Comparison of ENCODE assay signal across 17 mouse cellular contexts in the genomic region with DNA sequence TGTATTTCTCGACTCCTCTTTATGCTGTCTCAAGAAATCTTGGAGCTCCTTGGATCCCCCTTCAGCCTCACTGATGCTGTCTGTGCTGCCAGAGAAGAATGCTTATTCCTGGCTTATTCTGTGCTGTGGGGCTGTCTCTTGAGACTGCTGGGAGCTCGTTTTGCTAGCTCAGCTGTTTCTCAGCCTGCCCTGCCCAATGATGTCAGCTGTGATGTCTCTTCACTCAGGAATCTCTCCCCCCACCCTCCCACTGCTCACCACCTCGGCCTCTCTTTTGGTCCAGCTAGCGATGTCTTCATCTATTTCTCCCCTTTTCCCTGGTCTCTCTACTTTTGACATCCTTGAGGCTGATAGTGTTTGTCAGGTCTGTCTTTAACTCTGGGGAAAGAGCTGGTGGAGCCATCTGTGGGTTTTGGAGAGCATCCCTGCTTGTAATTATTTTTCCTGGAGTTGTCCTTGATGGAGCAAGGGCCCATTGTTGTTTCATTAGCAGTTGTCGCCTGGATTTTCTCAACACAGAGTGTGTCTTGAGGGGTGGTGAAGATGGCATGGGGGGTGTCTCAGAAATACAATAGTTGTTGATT.
A peak's percentile ranks its signal among the peaks of the same experiment; 100 is the strongest.
DNase-seq lines count a peak whose midpoint lies in the region; ATAC-seq and TF ChIP-seq lines count a peak whose summit lies in the region.
"Had no signal": no experiment of that assay in that cellular context is flagged by ENCODE, and none has a peak within 500 bp of the region (broad histone marks: within the 10 kb centered on the region; RNA-seq: fewer than 3 reads in every experiment).

No protein-coding gene starts in this region.

- peak; percentile 24; the same call in 1 of the 2 replicates for ATAC-seq in forebrain, embryonic 14.5 days
- no peak for ATAC-seq in forebrain, embryonic 12.5 days (ENCODE audit: low FRiP score)
- ATAC-seq: midbrain, embryonic 16.5 days; Patski had no signal

- TF ChIP-seq POLR2A in brain, embryonic 14.5 days (IDR thresholded peaks at IDR 0.05; ENCODE audit: borderline replicate concordance, extremely low read depth, insufficient read depth, insufficient read length, poor library complexity, severe bottlenecking) = no peak

- peak; percentile 23; the same call in 1 of the 2 replicates for TF ChIP-seq CTCF in layer of hippocampus, adult 2 months (conservative IDR thresholded peaks at IDR 0.05)
- no peak for TF ChIP-seq CTCF in brain, embryonic 14.5 days (IDR thresholded peaks at IDR 0.05; ENCODE audit: borderline replicate concordance, extremely low read depth, insufficient read depth, insufficient read length)

- H3K27me3 ChIP-seq in forebrain, embryonic 14.5 days (replicated peaks; ENCODE audit: control insufficient read depth, insufficient read depth, low read length) = no peaks in the 10 kb centered on the region
- H3K27me3 ChIP-seq in forebrain, embryonic 12.5 days = peaks cover 3% of the 10 kb centered on the region; the same call in 1 of the 2 replicates
- H3K27me3 ChIP-seq: neural tube, embryonic 13.5 days; Patski had no signal

- no peak overlapping the region for H3K27ac ChIP-seq in forebrain, embryonic 14.5 days (ENCODE audit: low read depth, low read length)
- no peak overlapping the region for H3K27ac ChIP-seq in forebrain, embryonic 12.5 days
- no peak overlapping the region for H3K27ac ChIP-seq in layer of hippocampus, adult 2 months
- H3K27ac ChIP-seq: liver, embryonic 14.5 days; neural tube, embryonic 13.5 days had no signal

- 57% methylated on average over 5 of the region's 5 CpGs for WGBS in forebrain, embryonic 14.5 days
- WGBS in forebrain, embryonic 12.5 days = 66% methylated on average over 5 of the region's 5 CpGs

- peaks cover 14% of the 10 kb centered on the region for H3K4me1 ChIP-seq in forebrain, embryonic 14.5 days (ENCODE audit: control insufficient read depth, insufficient read depth, low read length)
- peaks cover 7% of the 10 kb centered on the region; the same call in 1 of the 2 replicates for H3K4me1 ChIP-seq in forebrain, embryonic 12.5 days

- no peaks in the 10 kb centered on the region for H3K36me3 ChIP-seq in forebrain, embryonic 14.5 days (ENCODE audit: control insufficient read depth, insufficient read depth, low read length)
- no peaks in the 10 kb centered on the region for H3K36me3 ChIP-seq in forebrain, embryonic 12.5 days (replicated peaks)
- H3K36me3 ChIP-seq: neural tube, embryonic 13.5 days had no signal

- DNase-seq in forebrain, embryonic 14.5 days (ENCODE audit: low spot score) = peak; percentile 40
- no peak for DNase-seq in layer of hippocampus, adult 2 months (ENCODE audit: low spot score in 2 of 2)
- DNase-seq in layer of hippocampus, adult 9-10 months (ENCODE audit: low spot score) = no peak
- DNase-seq in brain, embryonic 14.5 days (ENCODE audit: low read depth) = peak; percentile 62
- peak; percentile 66 for DNase-seq in retina, embryonic 14.5 days (ENCODE audit: low spot score)
- DNase-seq in right cerebral cortex, postnatal 4 days = no peak
- no peak for DNase-seq in adipocyte (ENCODE audit: low spot score)
- DNase-seq: adrenal gland, adult 2 months; cerebellum, postnatal 25 days; kidney, adult 11 months; lung, postnatal 36 days; right cerebral cortex, postnatal 25 days had no signal

- H3K9me3 ChIP-seq in forebrain, embryonic 14.5 days (replicated peaks; ENCODE audit: control insufficient read depth, low read length) = no peaks in the 10 kb centered on the region
- H3K9me3 ChIP-seq in forebrain, embryonic 12.5 days = no peaks in the 10 kb centered on the region
- H3K9me3 ChIP-seq: neural tube, embryonic 13.5 days had no signal

- no peak overlapping the region for H3K4me3 ChIP-seq in forebrain, embryonic 14.5 days (ENCODE audit: low read depth, low read length)
- H3K4me3 ChIP-seq in forebrain, embryonic 12.5 days (replicated peaks) = no peak overlapping the region
- no peak overlapping the region for H3K4me3 ChIP-seq in layer of hippocampus, adult 2 months
- H3K4me3 ChIP-seq: neural tube, embryonic 13.5 days had no signal

- no peak overlapping the region for H3K9ac ChIP-seq in forebrain, embryonic 14.5 days (ENCODE audit: low read length)
- H3K9ac ChIP-seq in forebrain, embryonic 12.5 days = no peak overlapping the region
- H3K9ac ChIP-seq: liver, embryonic 14.5 days; neural tube, embryonic 13.5 days had no signal

- no peak overlapping the region for H3K4me2 ChIP-seq in forebrain, embryonic 14.5 days (ENCODE audit: low read length)
- H3K4me2 ChIP-seq in forebrain, embryonic 12.5 days = no peak overlapping the region
- H3K4me2 ChIP-seq: neural tube, embryonic 13.5 days had no signal

Comparison
In these comparisons a context has a peak if more than half of its experiments do, and no peak if none do; other contexts are left out.
1. DNase-seq: peak in forebrain, embryonic 14.5 days (single experiment), brain, embryonic 14.5 days (single experiment) and retina, embryonic 14.5 days (single experiment); none in layer of hippocampus, adult 2 months (0 of 2), layer of hippocampus, adult 9-10 months (single experiment), right cerebral cortex, postnatal 4 days (single experiment) and adipocyte (single experiment).